9 mouse cellular contexts compared by ENCODE assay signal in the genomic region with DNA sequence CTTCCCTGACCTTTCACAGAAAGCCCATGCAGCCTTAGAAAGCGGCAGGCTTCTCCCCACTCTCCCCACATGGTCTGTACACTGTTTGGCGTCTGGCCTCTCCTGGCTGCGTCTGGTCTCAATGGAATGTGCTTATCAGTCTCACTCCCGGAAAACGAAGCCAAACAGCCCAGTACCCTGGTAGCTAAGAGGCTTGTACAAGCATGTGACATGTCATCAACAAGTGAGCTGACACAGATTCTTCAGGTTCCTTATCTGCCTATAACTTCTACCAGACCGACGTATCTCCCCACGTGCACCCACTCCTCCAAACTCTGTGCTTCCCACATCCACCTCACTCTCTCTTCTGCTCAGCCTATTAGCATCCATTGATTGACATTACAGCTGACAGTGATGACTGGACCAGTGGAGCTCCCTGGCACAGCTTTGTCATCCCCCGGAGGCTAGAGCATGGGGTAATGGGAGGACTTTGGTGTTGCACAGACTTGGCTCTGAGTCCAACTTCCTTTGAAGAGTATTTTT. TPM values are rescaled to one million over a fixed set of nuclear protein-coding genes. Genes with fewer than 3 reads are reported as not detected.
DNase-seq lines count a peak whose midpoint lies in the region; ATAC-seq lines count a peak whose summit lies in the region.
"Had no signal": no experiment of that assay in that cellular context is flagged by ENCODE, and none has a peak within 500 bp of the region (broad histone marks: within the 10 kb centered on the region; RNA-seq: fewer than 3 reads in every experiment).

No protein-coding gene starts in this region.

- 0 out of 2 replicates have a peak overlapping the region, but pooled peaks have one; percentile 24 for H3K27ac ChIP-seq in kidney, embryonic 14.5 days (ENCODE audit: low read depth, low read length)
- H3K27ac ChIP-seq: neural tube, embryonic 12.5 days had no signal

- no peak for ATAC-seq in kidney, embryonic 14.5 days (ENCODE audit: low FRiP score, low TSS enrichment)

- no peak overlapping the region for H3K4me3 ChIP-seq in kidney, embryonic 14.5 days (ENCODE audit: low read length)
- H3K4me3 ChIP-seq: neural tube, embryonic 12.5 days had no signal

- no peaks in the 10 kb centered on the region for H3K9me3 ChIP-seq in kidney, embryonic 14.5 days (ENCODE audit: control insufficient read depth, low read length)
- H3K9me3 ChIP-seq: neural tube, embryonic 12.5 days had no signal

- peak; percentile 26 for DNase-seq in adrenal gland, postnatal 25 days
- peak; percentile 91 to 95 for DNase-seq in heart, adult 18-20 months
- DNase-seq in lung, postnatal 36 days = peak; percentile 85
- no peak for DNase-seq in cerebellum, postnatal 36 days
- no peak for DNase-seq in layer of hippocampus, adult 8-10 months (ENCODE audit: low spot score in 2 of 2)
- DNase-seq in cerebellum, postnatal 4 days (ENCODE audit: low spot score in 2 of 2) = no peak
- DNase-seq in right cerebral cortex, postnatal 4 days = no peak

- peaks cover 4% of the 10 kb centered on the region; the same call in 1 of the 2 replicates for H3K4me1 ChIP-seq in kidney, embryonic 14.5 days (ENCODE audit: control insufficient read depth, insufficient read depth, low read length)
- H3K4me1 ChIP-seq: neural tube, embryonic 12.5 days had no signal

- no peak overlapping the region for H3K4me2 ChIP-seq in kidney, embryonic 14.5 days (replicated peaks; ENCODE audit: low read depth, low read length)
- H3K4me2 ChIP-seq: neural tube, embryonic 12.5 days had no signal

- H3K9ac ChIP-seq in kidney, embryonic 14.5 days (ENCODE audit: low read depth, low read length) = no peak overlapping the region
- H3K9ac ChIP-seq: neural tube, embryonic 12.5 days had no signal

- WGBS in kidney, embryonic 14.5 days = 56% methylated on average over 9 of the region's 9 CpGs

- H3K27me3 ChIP-seq in kidney, embryonic 14.5 days (ENCODE audit: control insufficient read depth, insufficient read depth, low read length) = no peaks in the 10 kb centered on the region
- H3K27me3 ChIP-seq: neural tube, embryonic 12.5 days had no signal

- H3K36me3 ChIP-seq in kidney, embryonic 14.5 days (ENCODE audit: control insufficient read depth, insufficient read depth, low read length) = no peaks in the 10 kb centered on the region
- H3K36me3 ChIP-seq: neural tube, embryonic 12.5 days had no signal

RNA-seq across cellular contexts. Expression of a gene that starts 22.9 kb away (rescaled TPM):
- 55.9 and 73.4 TPM in 2 replicates for total RNA-seq in adrenal gland, postnatal 25 days (2021)
- 100 to 1,000 TPM; 152 to 155 TPM for total RNA-seq in heart, adult 18-20 months (2021)
- 30.1 and 36.8 TPM in 2 replicates for polyA plus RNA-seq in kidney, embryonic 14.5 days (2014; fragmentation: Nextera tagmentation; extraction: Ambion mirVana)
- total RNA-seq in layer of hippocampus, adult 8-10 months (2022) = 10 to 100 TPM; 19.8 to 37.6 (median 27.3) TPM

Comparison
In these comparisons a context has a peak if more than half of its experiments do, and no peak if none do; other contexts are left out.
1. DNase-seq: peak in adrenal gland, postnatal 25 days (single experiment), heart, adult 18-20 months (2 of 2) and lung, postnatal 36 days (single experiment); none in cerebellum, postnatal 36 days (0 of 2), layer of hippocampus, adult 8-10 months (0 of 2), cerebellum, postnatal 4 days (0 of 2) and right cerebral cortex, postnatal 4 days (single experiment).